Mouse (Mus musculus): ENCODE measurements around the gene Fam161a. TPM values are rescaled to one million over a fixed set of nuclear protein-coding genes. Genes with fewer than 3 reads are reported as not detected.

Gene Fam161a
- total RNA-seq (2021) = 10 to 100 TPM; 20.4 to 34.5 TPM
- long read RNA-seq, experiment 1, partial matches to known transcripts = 4 of 18 reads
- long read RNA-seq, experiment 1, other reads (novel, unspliced or antisense) = 11 of 18 reads
- long read RNA-seq, experiment 2, partial matches to known transcripts = 0 of 2 reads
- long read RNA-seq, experiment 2, other reads (novel, unspliced or antisense) = 2 of 2 reads

GRCm38 (mm10) chr11:23007481-23008180, at the start of gene Fam161a:
Fam161a (plus strand) TSS chr11:23007531.
- DNase-seq = peak; percentile 63 to 79

- DNase-seq = no peak
Observed at GRCm38 (mm10) chr11:22957791-22958374, 49.4 kb upstream of the Fam161a start.

- no peak for DNase-seq
Observed at GRCm38 (mm10) chr11:22962101-22962500, 45.2 kb upstream of the Fam161a start.

GRCm38 (mm10) chr11:22964401-22964800, 42.9 kb upstream of the Fam161a start:
- no peak for DNase-seq

GRCm38 (mm10) chr11:22965503-22965902, 41.8 kb upstream of the Fam161a start:
- DNase-seq = peak; percentile 80 to 88

- DNase-seq = no peak
Observed at GRCm38 (mm10) chr11:22969486-22969885, 37.8 kb upstream of the Fam161a start.

- DNase-seq = no peak
Observed at GRCm38 (mm10) chr11:22970546-22970945, 36.8 kb upstream of the Fam161a start.

- peak; percentile 73 to 80 for DNase-seq
Observed at GRCm38 (mm10) chr11:22971835-22972709, 35.3 kb upstream of the Fam161a start, which contains the start of gene Zrsr1. Zrsr1 (plus strand) TSS chr11:22972005.

GRCm38 (mm10) chr11:22972746-22973526, 34.4 kb upstream of the Fam161a start:
- peak; percentile 86 to 89 for DNase-seq

GRCm38 (mm10) chr11:22973599-22973998, 33.7 kb upstream of the Fam161a start:
- no peak for DNase-seq

GRCm38 (mm10) chr11:22978215-22978614, 29.1 kb upstream of the Fam161a start:
- DNase-seq = no peak

GRCm38 (mm10) chr11:22978711-22979110, 28.6 kb upstream of the Fam161a start:
- DNase-seq = no peak

- DNase-seq = no peak
Observed at GRCm38 (mm10) chr11:22979221-22979620, 28.1 kb upstream of the Fam161a start.

GRCm38 (mm10) chr11:22981041-22981440, 26.3 kb upstream of the Fam161a start:
- DNase-seq = no peak

- peak in 1 of 2 experiments; percentile 25 for DNase-seq
Observed at GRCm38 (mm10) chr11:22981543-22981950, 25.8 kb upstream of the Fam161a start.

GRCm38 (mm10) chr11:22981984-22982757, 25.2 kb upstream of the Fam161a start, which contains the start of the genes Gm28048 and Commd1:
Gm28048 (minus strand) TSS chr11:22982090.
Commd1 (minus strand) TSS chr11:22982382.
- peak; percentile 98 for DNase-seq

- no peak for DNase-seq
Observed at GRCm38 (mm10) chr11:22982846-22983245, 24.5 kb upstream of the Fam161a start.

GRCm38 (mm10) chr11:22985510-22985909, 21.8 kb upstream of the Fam161a start:
- DNase-seq = no peak

GRCm38 (mm10) chr11:22987357-22987756, 20.0 kb upstream of the Fam161a start:
- peak; percentile 28 to 62 for DNase-seq

GRCm38 (mm10) chr11:22989786-22990185, 17.5 kb upstream of the Fam161a start:
- DNase-seq = no peak
